Comparison of ENCODE assay signal across 8 mouse cellular contexts in genomic region chrX:88116326-88116725, GRCm38 (mm10). TPM values are rescaled to one million over a fixed set of nuclear protein-coding genes. Genes with fewer than 3 reads are reported as not detected.
DNase-seq lines count a peak whose midpoint lies in the region; ATAC-seq and TF ChIP-seq lines count a peak whose summit lies in the region.

No protein-coding gene starts in this region.

- no peak for TF ChIP-seq EP300 in heart, postnatal 0 days (IDR thresholded peaks at IDR 0.05; ENCODE audit: low read depth)

- ATAC-seq in heart, postnatal 0 days (ENCODE audit: insufficient read depth, low read depth), result no peak
- ATAC-seq in embryonic facial prominence, embryonic 11.5 days (replicated peaks; ENCODE audit: insufficient number of reproducible peaks, low FRiP score, low TSS enrichment, low read depth), result no peak
- ATAC-seq in hindbrain, embryonic 14.5 days (ENCODE audit: low FRiP score), result no peak
- no peak for ATAC-seq in midbrain, embryonic 14.5 days (ENCODE audit: low FRiP score, low TSS enrichment)

- no peak for DNase-seq in heart, postnatal 0 days (ENCODE audit: low spot score)
- DNase-seq in heart, adult 8-10 months (ENCODE audit: low spot score), result no peak
- no peak for DNase-seq in embryonic facial prominence, embryonic 11.5 days (ENCODE audit: low spot score)
- DNase-seq in hindbrain, embryonic 14.5 days (ENCODE audit: low spot score), result no peak
- DNase-seq in midbrain, embryonic 14.5 days, result peak; percentile 3
- no peak for DNase-seq in left cerebral cortex, adult 11 months (ENCODE audit: low spot score)
- DNase-seq in adrenal gland, postnatal 25 days, result no peak
- no peak for DNase-seq in embryo, embryonic 10 days (ENCODE audit: low spot score)

- H3K9me3 ChIP-seq in heart, postnatal 0 days (replicated peaks; ENCODE audit: control insufficient read depth, low read length), result no peaks in the 10 kb centered on the region
- H3K9me3 ChIP-seq in embryonic facial prominence, embryonic 11.5 days (replicated peaks; ENCODE audit: control insufficient read depth, low read length), result no peaks in the 10 kb centered on the region
- H3K9me3 ChIP-seq in hindbrain, embryonic 14.5 days (ENCODE audit: control insufficient read depth, low read length), result no peaks in the 10 kb centered on the region
- no peaks in the 10 kb centered on the region for H3K9me3 ChIP-seq in midbrain, embryonic 14.5 days (ENCODE audit: control insufficient read depth, low read length)

- no peak overlapping the region for H3K27ac ChIP-seq in heart, postnatal 0 days (ENCODE audit: low read depth)
- no peak overlapping the region for H3K27ac ChIP-seq in embryonic facial prominence, embryonic 11.5 days (replicated peaks; ENCODE audit: low read depth, low read length)
- H3K27ac ChIP-seq in hindbrain, embryonic 14.5 days, result no peak overlapping the region
- no peak overlapping the region for H3K27ac ChIP-seq in midbrain, embryonic 14.5 days (replicated peaks; ENCODE audit: low read depth, low read length)

- H3K36me3 ChIP-seq in heart, postnatal 0 days (replicated peaks; ENCODE audit: control insufficient read depth, insufficient read depth, low read length), result no peaks in the 10 kb centered on the region
- no peaks in the 10 kb centered on the region for H3K36me3 ChIP-seq in embryonic facial prominence, embryonic 11.5 days (replicated peaks; ENCODE audit: control insufficient read depth, insufficient read depth, low read depth, low read length)
- no peaks in the 10 kb centered on the region for H3K36me3 ChIP-seq in hindbrain, embryonic 14.5 days (replicated peaks; ENCODE audit: control insufficient read depth, insufficient read depth)
- no peaks in the 10 kb centered on the region for H3K36me3 ChIP-seq in midbrain, embryonic 14.5 days (ENCODE audit: control insufficient read depth, insufficient read depth, low read length)

- TF ChIP-seq CTCF in heart, postnatal 0 days (IDR thresholded peaks at IDR 0.05; ENCODE audit: low read depth), result no peak

- H3K4me2 ChIP-seq in heart, postnatal 0 days (ENCODE audit: low read depth, low read length), result peak overlapping the region; percentile 62
- H3K4me2 ChIP-seq in embryonic facial prominence, embryonic 11.5 days (ENCODE audit: low read depth, low read length), result peak overlapping the region; percentile 33; the same call in 1 of the 2 replicates
- H3K4me2 ChIP-seq in hindbrain, embryonic 14.5 days (replicated peaks), result peak overlapping the region; percentile 51
- peak overlapping the region; percentile 53 for H3K4me2 ChIP-seq in midbrain, embryonic 14.5 days (ENCODE audit: low read length)

- H3K9ac ChIP-seq in heart, postnatal 0 days (replicated peaks; ENCODE audit: low read depth, low read length), result no peak overlapping the region
- no peak overlapping the region for H3K9ac ChIP-seq in embryonic facial prominence, embryonic 11.5 days (replicated peaks; ENCODE audit: low read length)
- 0 out of 2 replicates have a peak overlapping the region, but pooled peaks have one; percentile 63 for H3K9ac ChIP-seq in hindbrain, embryonic 14.5 days
- H3K9ac ChIP-seq in midbrain, embryonic 14.5 days (replicated peaks; ENCODE audit: low read length), result peak overlapping the region; percentile 46; the same call in 1 of the 2 replicates

- H3K27me3 ChIP-seq in heart, postnatal 0 days (ENCODE audit: control insufficient read depth, insufficient read depth, low read length), result no peaks in the 10 kb centered on the region
- no peaks in the 10 kb centered on the region for H3K27me3 ChIP-seq in embryonic facial prominence, embryonic 11.5 days (ENCODE audit: control insufficient read depth, insufficient read depth, low read length)
- no peaks in the 10 kb centered on the region for H3K27me3 ChIP-seq in hindbrain, embryonic 14.5 days (ENCODE audit: control insufficient read depth, insufficient read depth, low read length)
- no peaks in the 10 kb centered on the region for H3K27me3 ChIP-seq in midbrain, embryonic 14.5 days (ENCODE audit: control insufficient read depth, insufficient read depth, low read length)

- H3K4me1 ChIP-seq in heart, postnatal 0 days (ENCODE audit: control insufficient read depth, insufficient read depth), result no peaks in the 10 kb centered on the region
- H3K4me1 ChIP-seq in embryonic facial prominence, embryonic 11.5 days (ENCODE audit: control insufficient read depth, insufficient read depth, low read length), result no peaks in the 10 kb centered on the region
- H3K4me1 ChIP-seq in hindbrain, embryonic 14.5 days (replicated peaks; ENCODE audit: control insufficient read depth, insufficient read depth, low read length), result no peaks in the 10 kb centered on the region
- H3K4me1 ChIP-seq in midbrain, embryonic 14.5 days (ENCODE audit: control insufficient read depth, insufficient read depth, low read length), result no peaks in the 10 kb centered on the region

- H3K4me3 ChIP-seq in heart, postnatal 0 days (ENCODE audit: low read depth, low read length), result peak overlapping the region; percentile 44; the same call in 1 of the 2 replicates
- no peak overlapping the region for H3K4me3 ChIP-seq in embryonic facial prominence, embryonic 11.5 days (ENCODE audit: low read depth, low read length)
- H3K4me3 ChIP-seq in hindbrain, embryonic 14.5 days (replicated peaks; ENCODE audit: low read length), result peak overlapping the region; percentile 45
- peak overlapping the region; percentile 45 for H3K4me3 ChIP-seq in midbrain, embryonic 14.5 days (replicated peaks; ENCODE audit: low read depth, low read length)

- 12% methylated on average over 3 of the region's 3 CpGs for WGBS in heart, postnatal 0 days
- WGBS in embryonic facial prominence, embryonic 11.5 days, result 11% methylated on average over 3 of the region's 3 CpGs
- WGBS in hindbrain, embryonic 14.5 days, result 5% methylated on average over 3 of the region's 3 CpGs
- WGBS in midbrain, embryonic 14.5 days, result 13% methylated on average over 3 of the region's 3 CpGs

RNA-seq across cellular contexts. Expression of gene Il1rapl1, which starts 0.9 kb away (rescaled TPM):
- total RNA-seq in heart, postnatal 0 days (2014; rRNA removed; ENCODE audit: low replicate concordance), result not detected in 2 replicates
- 0.08 TPM in 2 replicates for polyA plus RNA-seq in heart, postnatal 0 days (2015; fragmentation: Nextera tagmentation; extraction: Ambion mirVana)
- under 1 TPM in 2 of 4 experiments, not detected in 2; 0.09 to 0.22 TPM for total RNA-seq in heart, adult 8-10 months (2022)
- 0.49 and 0.63 TPM in 2 replicates for polyA plus RNA-seq in embryonic facial prominence, embryonic 11.5 days (2014; fragmentation: Nextera tagmentation; extraction: Ambion mirVana)
- 3.0 and 3.7 TPM in 2 replicates for polyA plus RNA-seq in hindbrain, embryonic 14.5 days (2014; fragmentation: Nextera tagmentation; extraction: Ambion mirVana)
- polyA plus RNA-seq in midbrain, embryonic 14.5 days (2014; fragmentation: Nextera tagmentation; extraction: Ambion mirVana), result 4.4 and 6.8 TPM in 2 replicates
- total RNA-seq in adrenal gland, postnatal 25 days (2021), result 0.52 TPM in 1 of 2 replicates, not detected in the other

Comparison
In these comparisons a context has a peak if more than half of its experiments do, and no peak if none do; other contexts are left out.
1. H3K9ac ChIP-seq: peak in hindbrain, embryonic 14.5 days (single experiment) and midbrain, embryonic 14.5 days (single experiment); none in heart, postnatal 0 days (single experiment) and embryonic facial prominence, embryonic 11.5 days (single experiment).
2. Peak in every context shown above with its lines, with median percentiles within 50 percentile points of each other: H3K4me2 ChIP-seq.